Mouse (Mus musculus) adipocyte (in vitro differentiated cells): Measurements from ENCODE around the gene Adam1a.

Experiments used
- DNase-seq: peaks from one replicate; pipeline ENCODE4 v3.0.0-alpha.2; 2016; ENCODE audit warnings: low spot score

Adam1a gene

GRCm38 (mm10) chr5:121544910-121545792, at the start of gene Adam1a, which contains the start of gene Gm42878:
TSS of gene Adam1a (minus strand) at chr5:121545482.
TSS of gene Gm42878 (minus strand) at chr5:121545482.
- peak; percentile 38 for DNase-seq

GRCm38 (mm10) chr5:121594714-121595313, 49.5 kb upstream of the Adam1a start:
- no peak for DNase-seq

GRCm38 (mm10) chr5:121593451-121594401, 48.4 kb upstream of the Adam1a start, which contains the start of gene Aldh2:
TSS of gene Aldh2 (minus strand) at chr5:121593824.
- peak; percentile 83 for DNase-seq

- peak; percentile 53 for DNase-seq
Observed at GRCm38 (mm10) chr5:121592816-121593407, 47.6 kb upstream of the Adam1a start.

- DNase-seq: peak; percentile 22
Observed at GRCm38 (mm10) chr5:121592064-121592815, 47.0 kb upstream of the Adam1a start.

- DNase-seq: peak; percentile 18
Observed at GRCm38 (mm10) chr5:121591417-121592063, 46.3 kb upstream of the Adam1a start.

GRCm38 (mm10) chr5:121589928-121590327, 44.6 kb upstream of the Adam1a start:
- no peak for DNase-seq

- peak; percentile 63 for DNase-seq
Observed at GRCm38 (mm10) chr5:121586400-121587039, 41.2 kb upstream of the Adam1a start.

GRCm38 (mm10) chr5:121585699-121586098, 40.4 kb upstream of the Adam1a start:
- no peak for DNase-seq

GRCm38 (mm10) chr5:121585005-121585404, 39.7 kb upstream of the Adam1a start:
- DNase-seq: no peak

GRCm38 (mm10) chr5:121583765-121584501, 38.7 kb upstream of the Adam1a start:
- peak; percentile 99 for DNase-seq

- DNase-seq: no peak
Observed at GRCm38 (mm10) chr5:121581945-121582344, 36.7 kb upstream of the Adam1a start.

GRCm38 (mm10) chr5:121576927-121577488, 31.7 kb upstream of the Adam1a start:
- DNase-seq: no peak

GRCm38 (mm10) chr5:121575867-121576266, 30.6 kb upstream of the Adam1a start:
- no peak for DNase-seq

GRCm38 (mm10) chr5:121574145-121574544, 28.9 kb upstream of the Adam1a start:
- DNase-seq: no peak

GRCm38 (mm10) chr5:121570787-121571186, 25.5 kb upstream of the Adam1a start:
- peak; percentile 74 for DNase-seq

GRCm38 (mm10) chr5:121569881-121570420, 24.7 kb upstream of the Adam1a start:
- DNase-seq: no peak

- DNase-seq: no peak
Observed at GRCm38 (mm10) chr5:121566035-121566681, 20.9 kb upstream of the Adam1a start.
